Mouse (Mus musculus): ENCODE data around the gene Fgd1. TPM values are rescaled to one million over a fixed set of nuclear protein-coding genes. Genes with fewer than 3 reads are reported as not detected.

Fgd1 gene
- 11.5 and 13.2 TPM in 2 replicates for polyA plus RNA-seq (2016; fragmentation: Nextera tagmentation; extraction: Ambion mirVana)

- 93% methylated on average over 8 of the region's 8 CpGs for WGBS
- H3K36me3 ChIP-seq (replicated peaks) = peaks cover 6% of the 10 kb centered on the region
- H3K9me3 ChIP-seq = 0 out of 2 replicates have a peak, but pooled peaks cover 2% of the 10 kb centered on the region
- peaks cover 29% of the 10 kb centered on the region for H3K4me1 ChIP-seq
- H3K27me3 ChIP-seq (ENCODE audit: poor library complexity, severe bottlenecking) = peaks cover 27% of the 10 kb centered on the region; the same call in 1 of the 2 replicates
- H3K4me3 ChIP-seq = peak within 1 kb of the TSS; percentile 74
- DNase-seq (ENCODE audit: extremely low spot score, low spot score) = no peak
- H3K27ac ChIP-seq = peak within 1 kb of the TSS; percentile 94
Measured at GRCm38 (mm10) chrX:151045850-151046249, at the start of gene Fgd1. Gene Fgd1, plus strand, starts transcription at chrX:151046150.

GRCm38 (mm10) chrX:150996775-150997174 is 49.2 kb upstream of the Fgd1 start:
- WGBS = 89% methylated on average over 3 of the region's 3 CpGs
- peaks cover 75% of the 10 kb centered on the region for H3K27me3 ChIP-seq (ENCODE audit: poor library complexity, severe bottlenecking)
- peaks cover 96% of the 10 kb centered on the region for H3K36me3 ChIP-seq (replicated peaks)
- no peaks in the 10 kb centered on the region for H3K9me3 ChIP-seq
- DNase-seq (ENCODE audit: extremely low spot score, low spot score) = no peak
- H3K4me3 ChIP-seq = no peak overlapping the region
- no peak overlapping the region for H3K27ac ChIP-seq
- no peaks in the 10 kb centered on the region for H3K4me1 ChIP-seq

GRCm38 (mm10) chrX:151016938-151017877 is 28.7 kb upstream of the Fgd1 start, which contains the start of gene Gnl3l:
Gene Gnl3l, minus strand, starts transcription at chrX:151017322.
- Histone ChIP-seq H3K27ac (peak within 1 kb of the TSS; percentile 88), H3K9me3 (no peaks in the 10 kb centered on the region), H3K36me3 (replicated peaks) (peaks cover 23% of the 10 kb centered on the region), H3K4me1 (peaks cover 14% of the 10 kb centered on the region), H3K4me3 (peak within 1 kb of the TSS; percentile 55), H3K27me3 (ENCODE audit: poor library complexity, severe bottlenecking) (peaks cover 20% of the 10 kb centered on the region; the same call in 1 of the 2 replicates)
- DNase-seq (ENCODE audit: extremely low spot score, low spot score) = peak; percentile 85
- WGBS = 17% methylated on average over 43 of the region's 43 CpGs

- H3K27ac ChIP-seq = peak overlapping the region; percentile 88
- 9% methylated on average over 3 of the region's 3 CpGs for WGBS
Measured at GRCm38 (mm10) chrX:151017897-151018296, 28.1 kb upstream of the Fgd1 start.

GRCm38 (mm10) chrX:151018798-151019197 is 27.2 kb upstream of the Fgd1 start:
- Histone ChIP-seq H3K27me3 (ENCODE audit: poor library complexity, severe bottlenecking) (peaks cover 16% of the 10 kb centered on the region; the same call in 1 of the 2 replicates), H3K4me3 (peak overlapping the region; percentile 55; the same call in 1 of the 2 replicates), H3K9me3 (no peaks in the 10 kb centered on the region), H3K36me3 (replicated peaks) (peaks cover 11% of the 10 kb centered on the region), H3K4me1 (peaks cover 14% of the 10 kb centered on the region), H3K27ac (no peak overlapping the region)
- 75% methylated on average over 3 of the region's 3 CpGs for WGBS
- DNase-seq (ENCODE audit: extremely low spot score, low spot score) = no peak

More at GRCm38 (mm10) chrX:151017897-151018296, 28.1 kb upstream of the Fgd1 start:
- Histone ChIP-seq H3K36me3 (replicated peaks) (peaks cover 18% of the 10 kb centered on the region), H3K27me3 (ENCODE audit: poor library complexity, severe bottlenecking) (peaks cover 16% of the 10 kb centered on the region; the same call in 1 of the 2 replicates), H3K9me3 (no peaks in the 10 kb centered on the region), H3K4me1 (peaks cover 14% of the 10 kb centered on the region), H3K4me3 (peak overlapping the region; percentile 55)
- no peak for DNase-seq (ENCODE audit: extremely low spot score, low spot score)

GRCm38 (mm10) chrX:151031400-151031799 is 14.6 kb upstream of the Fgd1 start:
- 73% methylated on average over 3 of the region's 3 CpGs for WGBS
- Histone ChIP-seq H3K27me3 (ENCODE audit: poor library complexity, severe bottlenecking) (peaks cover 44% of the 10 kb centered on the region), H3K36me3 (replicated peaks) (no peaks in the 10 kb centered on the region), H3K4me1 (no peaks in the 10 kb centered on the region), H3K9me3 (no peaks in the 10 kb centered on the region), H3K4me3 (no peak overlapping the region), H3K27ac (no peak overlapping the region)
- DNase-seq (ENCODE audit: extremely low spot score, low spot score) = no peak

- Histone ChIP-seq H3K27ac (no peak overlapping the region), H3K36me3 (replicated peaks) (no peaks in the 10 kb centered on the region), H3K9me3 (no peaks in the 10 kb centered on the region), H3K4me1 (0 out of 2 replicates have a peak, but pooled peaks cover 1% of the 10 kb centered on the region), H3K27me3 (ENCODE audit: poor library complexity, severe bottlenecking) (peaks cover 29% of the 10 kb centered on the region), H3K4me3 (no peak overlapping the region)
- no peak for DNase-seq (ENCODE audit: extremely low spot score, low spot score)
- 46% methylated on average over 5 of the region's 5 CpGs for WGBS
Measured at GRCm38 (mm10) chrX:151041223-151041622, 4.7 kb upstream of the Fgd1 start.

GRCm38 (mm10) chrX:151046321-151046720 is 371 bp downstream of the Fgd1 start:
- Histone ChIP-seq H3K4me1 (peaks cover 29% of the 10 kb centered on the region), H3K27ac (peak overlapping the region; percentile 94), H3K36me3 (replicated peaks) (peaks cover 9% of the 10 kb centered on the region), H3K27me3 (ENCODE audit: poor library complexity, severe bottlenecking) (peaks cover 26% of the 10 kb centered on the region; the same call in 1 of the 2 replicates), H3K9me3 (0 out of 2 replicates have a peak, but pooled peaks cover 2% of the 10 kb centered on the region), H3K4me3 (peak overlapping the region; percentile 74)
- WGBS = 55% methylated on average over 11 of the region's 11 CpGs
- DNase-seq (ENCODE audit: extremely low spot score, low spot score) = no peak

- Histone ChIP-seq H3K9me3 (0 out of 2 replicates have a peak, but pooled peaks cover 2% of the 10 kb centered on the region), H3K36me3 (replicated peaks) (peaks cover 11% of the 10 kb centered on the region), H3K27ac (peak overlapping the region; percentile 94), H3K4me1 (peaks cover 29% of the 10 kb centered on the region), H3K4me3 (peak overlapping the region; percentile 74), H3K27me3 (ENCODE audit: poor library complexity, severe bottlenecking) (peaks cover 26% of the 10 kb centered on the region; the same call in 1 of the 2 replicates)
- 26% methylated on average over 43 of the region's 62 CpGs for WGBS
- peak; percentile 80 for DNase-seq (ENCODE audit: extremely low spot score, low spot score)
Measured at GRCm38 (mm10) chrX:151046777-151047430, 954 bp downstream of the Fgd1 start.

- DNase-seq (ENCODE audit: extremely low spot score, low spot score) = peak; percentile 31
Measured at GRCm38 (mm10) chrX:151047431-151048058, 1.6 kb downstream of the Fgd1 start.

GRCm38 (mm10) chrX:151049661-151050215 is 3.8 kb downstream of the Fgd1 start:
- Histone ChIP-seq H3K27me3 (ENCODE audit: poor library complexity, severe bottlenecking) (peaks cover 37% of the 10 kb centered on the region), H3K36me3 (replicated peaks) (peaks cover 11% of the 10 kb centered on the region), H3K4me3 (peak overlapping the region; percentile 74), H3K9me3 (0 out of 2 replicates have a peak, but pooled peaks cover 2% of the 10 kb centered on the region), H3K27ac (0 out of 2 replicates have a peak overlapping the region, but pooled peaks have one; percentile 15), H3K4me1 (peaks cover 42% of the 10 kb centered on the region)
- DNase-seq (ENCODE audit: extremely low spot score, low spot score) = no peak
- 58% methylated on average over 8 of the region's 8 CpGs for WGBS

More at GRCm38 (mm10) chrX:151047431-151048058, 1.6 kb downstream of the Fgd1 start:
- Histone ChIP-seq H3K27me3 (ENCODE audit: poor library complexity, severe bottlenecking) (peaks cover 26% of the 10 kb centered on the region; the same call in 1 of the 2 replicates), H3K4me1 (peaks cover 29% of the 10 kb centered on the region), H3K4me3 (peak overlapping the region; percentile 74), H3K36me3 (replicated peaks) (peaks cover 11% of the 10 kb centered on the region), H3K9me3 (0 out of 2 replicates have a peak, but pooled peaks cover 2% of the 10 kb centered on the region), H3K27ac (peak overlapping the region; percentile 94)
- 25% methylated on average over 53 of the region's 56 CpGs for WGBS

Data from forebrain, embryonic 10.5 days (tissue).